Mouse (Mus musculus) cortical plate, adult 2 months (tissue): Measurements from ENCODE around the gene Orc6. TPM values are rescaled to one million over a fixed set of nuclear protein-coding genes. Genes with fewer than 3 reads are reported as not detected.

Source experiments
- H3K27ac ChIP-seq: fragments of 200-500 bp; 2 replicates; pipeline ENCODE4 v1.5.1; 2012; ENCODE audit warnings: low read length, control low read depth, inconsistent platforms; ENCODE audit not compliant: insufficient read depth
- H3K4me1 ChIP-seq: fragments of 200-500 bp; 2 replicates; pipeline ENCODE4 v1.6.1; 2011; ENCODE audit warnings: low read length; ENCODE audit not compliant: control insufficient read depth, insufficient read depth
- H3K4me3 ChIP-seq: fragments of 200-500 bp; 2 replicates; pipeline ENCODE4 v1.5.1; 2011; ENCODE audit warnings: mild to moderate bottlenecking, low read length, control low read depth; ENCODE audit not compliant: insufficient read depth
- CTCF ChIP-seq: fragments of 200-500 bp; IDR thresholded peaks from 2 replicates; pipeline ENCODE4 v1.5.1; 2011; ENCODE audit warnings: mild to moderate bottlenecking, control low read depth, low read length; ENCODE audit not compliant: insufficient read depth; ENCODE audit errors: extremely low read depth
- POLR2A ChIP-seq: fragments of 200-500 bp; IDR thresholded peaks from 2 replicates; pipeline ENCODE4 v1.6.1; 2011; ENCODE audit warnings: mild to moderate bottlenecking, low read length, control low read depth; ENCODE audit not compliant: insufficient read depth; ENCODE audit errors: extremely low read depth
- polyA plus RNA-seq: library from polyadenylated mRNA; depleted of rRNA; stranded (reverse); fragments of >200 nt; gene quantifications from 2 replicates; pipeline ENCODE4 v1.2.3, GENCODE M21; 2012; rRNA removed

Orc6 gene
- polyA plus RNA-seq, result 39.5 and 43.4 TPM in 2 replicates

DNA sequence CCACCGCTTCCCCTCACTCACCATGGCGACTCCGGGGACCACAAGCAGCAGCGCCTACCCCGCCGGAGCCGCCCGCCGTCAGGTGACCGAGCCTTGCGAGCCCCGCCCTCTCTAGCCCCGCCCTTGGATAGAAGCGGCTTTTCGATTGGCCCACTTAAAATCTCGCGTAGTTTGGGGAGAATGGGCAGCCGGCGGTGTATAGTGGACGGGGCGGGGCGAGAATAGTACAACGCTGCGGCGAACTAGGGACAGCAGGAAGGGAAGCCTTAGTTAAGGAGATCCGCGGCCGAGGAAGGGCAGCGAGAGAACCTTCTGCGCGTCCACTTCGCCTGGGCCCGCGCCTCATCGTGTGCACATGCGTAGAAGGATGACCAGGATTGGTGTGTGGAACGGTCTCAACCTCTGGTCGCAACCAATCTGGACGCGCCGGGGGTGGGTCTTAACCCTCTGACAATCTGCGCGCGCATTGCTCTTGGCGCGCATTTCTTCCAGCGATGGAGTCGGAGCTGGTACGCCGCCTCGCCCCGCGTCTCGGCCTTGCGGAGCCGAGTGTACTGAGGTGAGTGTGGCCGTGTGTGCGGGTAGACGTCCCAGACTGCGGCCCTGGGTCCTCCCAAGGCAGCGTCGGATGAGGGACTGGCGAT, at the start of gene Orc6, which contains the start of gene Vps35:
Gene Orc6, plus strand, starts transcription at position 199 of the 644 bp plus-strand sequence.
Gene Vps35, minus strand, starts transcription at position 369 of the 644 bp plus-strand sequence.
- H3K27ac ChIP-seq, result peak within 1 kb of the TSS; percentile 98
- H3K4me3 ChIP-seq, result peak within 1 kb of the TSS; percentile 63
- peaks cover 2% of the 10 kb centered on the region; the same call in 1 of the 2 replicates for H3K4me1 ChIP-seq
- TF ChIP-seq POLR2A (peak; percentile 92), CTCF (no peak)

DNA sequence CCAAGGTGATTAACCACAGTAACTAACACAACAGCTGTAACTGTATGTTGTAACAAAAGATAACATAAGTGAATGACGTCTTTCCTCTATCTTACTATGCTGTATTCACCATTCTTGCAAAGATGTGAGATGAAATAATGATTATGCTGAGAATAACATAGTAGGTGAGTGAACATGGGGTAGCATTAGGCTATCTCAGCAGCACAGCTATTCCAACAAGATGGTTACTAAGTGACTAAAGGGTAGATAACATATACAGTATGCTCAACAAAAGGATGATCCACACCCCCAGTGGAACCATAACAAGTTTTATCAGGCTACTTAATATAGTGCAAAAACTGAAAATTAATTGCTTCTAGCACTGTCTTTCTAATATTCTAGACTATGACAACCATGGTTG, 12.6 kb upstream of the Orc6 start:
- no peaks in the 10 kb centered on the region for H3K4me1 ChIP-seq
- TF ChIP-seq CTCF, result no peak
- no peak overlapping the region for H3K4me3 ChIP-seq
- H3K27ac ChIP-seq, result no peak overlapping the region

DNA sequence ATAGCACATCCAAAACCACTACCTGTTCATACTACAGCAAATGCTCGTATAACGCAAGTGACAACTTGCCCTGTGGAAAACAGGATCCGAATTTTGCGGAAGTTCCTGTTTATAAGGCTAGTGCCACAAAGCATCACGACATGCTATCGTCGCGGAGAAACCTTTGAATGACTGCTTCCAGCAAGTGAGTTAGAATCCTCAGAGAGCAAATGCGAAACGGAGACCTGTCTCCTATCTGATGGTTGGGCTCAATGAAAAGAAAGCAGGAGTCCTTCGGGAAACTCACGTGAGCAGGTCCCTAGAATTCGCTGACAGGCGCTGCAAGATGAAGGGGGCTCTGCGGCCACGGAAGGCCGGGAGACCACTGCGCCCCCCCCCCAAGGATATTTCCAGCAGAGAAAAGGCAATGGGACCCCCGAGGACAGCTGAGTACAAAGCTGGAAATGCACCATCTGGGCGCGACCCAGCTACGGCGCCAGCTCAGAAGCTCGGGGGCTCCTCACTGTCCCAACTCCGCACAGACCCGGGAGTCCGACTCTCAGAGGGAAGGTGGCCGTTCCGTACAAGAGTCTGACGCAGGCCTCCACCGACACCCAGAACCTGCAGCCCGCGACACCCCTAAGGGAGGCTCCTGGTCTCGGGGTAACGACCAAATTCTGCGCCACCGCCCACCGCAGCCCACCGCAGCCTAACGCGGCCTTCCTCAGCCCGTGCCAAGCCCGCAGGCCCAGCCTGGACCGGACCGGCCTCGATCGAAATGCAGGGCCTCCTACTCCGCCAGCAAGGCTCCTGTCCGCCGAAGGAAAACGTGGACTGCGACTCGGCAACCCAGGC, 615 bp upstream of the Orc6 start:
- Histone ChIP-seq H3K4me1 (peaks cover 2% of the 10 kb centered on the region; the same call in 1 of the 2 replicates), H3K27ac (peak overlapping the region; percentile 25; the same call in 1 of the 2 replicates), H3K4me3 (peak overlapping the region; percentile 63)
- TF ChIP-seq CTCF, result no peak
- no peak for TF ChIP-seq POLR2A

DNA sequence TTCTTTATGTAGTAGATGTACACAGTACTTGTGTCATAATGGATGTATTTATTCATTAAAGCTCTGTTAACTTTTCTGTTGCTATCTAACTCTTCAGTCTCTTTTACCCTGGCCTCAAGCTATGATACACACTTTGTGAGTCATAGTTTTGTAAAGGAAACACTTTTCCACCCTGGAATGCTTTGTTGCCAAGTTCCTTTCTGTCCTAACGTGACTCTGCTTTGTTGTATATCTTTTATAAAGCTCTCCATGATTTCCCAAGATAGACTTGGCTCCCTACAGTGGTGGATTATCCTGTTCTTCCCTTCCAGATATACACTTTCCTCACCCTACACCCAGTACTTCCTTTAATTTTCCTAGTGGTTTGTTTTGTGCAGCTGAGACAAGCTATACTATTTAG, 2.5 kb downstream of the Orc6 start:
- Histone ChIP-seq H3K4me1 (peaks cover 2% of the 10 kb centered on the region; the same call in 1 of the 2 replicates), H3K27ac (no peak overlapping the region), H3K4me3 (no peak overlapping the region)
- no peak for TF ChIP-seq POLR2A
- no peak for TF ChIP-seq CTCF

DNA sequence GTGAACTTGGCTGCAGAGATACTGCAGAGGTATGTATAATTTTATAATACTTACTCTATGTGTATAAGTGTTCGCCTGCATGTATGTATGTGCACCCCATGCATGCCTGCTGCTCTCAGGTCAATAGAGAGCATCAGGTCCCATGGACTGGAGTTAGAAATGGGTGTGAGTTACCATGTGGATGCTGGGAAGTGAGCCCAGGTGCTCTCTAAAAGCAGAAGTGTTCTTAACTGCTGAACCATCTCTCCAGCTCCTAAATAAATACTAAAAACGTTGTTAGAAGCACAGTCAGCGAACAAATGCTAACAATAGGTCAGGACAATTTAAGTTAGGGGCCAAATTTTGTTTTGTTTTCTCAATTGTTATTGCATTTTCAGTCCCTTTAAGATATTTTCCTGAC, 3.5 kb downstream of the Orc6 start:
- TF ChIP-seq CTCF, result no peak
- no peak for TF ChIP-seq POLR2A
- peaks cover 2% of the 10 kb centered on the region; the same call in 1 of the 2 replicates for H3K4me1 ChIP-seq
- H3K4me3 ChIP-seq, result no peak overlapping the region
- H3K27ac ChIP-seq, result no peak overlapping the region

DNA sequence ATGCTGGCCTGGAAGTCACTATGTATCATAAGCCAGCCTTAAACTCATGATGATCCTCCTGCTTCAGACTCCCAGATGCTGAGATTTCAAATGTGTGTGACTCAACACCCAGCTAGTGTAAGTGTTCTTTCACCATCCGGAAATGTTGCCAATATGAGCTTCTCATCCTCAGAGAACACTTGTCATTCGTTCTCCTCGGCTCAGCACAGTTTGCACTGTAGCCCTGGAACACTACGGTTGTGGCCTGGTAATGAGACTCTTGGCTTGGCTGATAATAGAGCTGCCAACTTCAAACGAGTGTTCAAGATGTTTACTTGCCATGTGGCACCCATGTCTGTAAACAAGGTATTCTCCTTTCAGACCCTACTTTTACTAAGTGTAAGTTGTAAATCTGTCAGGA, 4.1 kb downstream of the Orc6 start:
- H3K27ac ChIP-seq, result no peak overlapping the region
- TF ChIP-seq CTCF (no peak), POLR2A (no peak)
- peaks cover under 1% of the 10 kb centered on the region; the same call in 1 of the 2 replicates for H3K4me1 ChIP-seq
- H3K4me3 ChIP-seq, result no peak overlapping the region

DNA sequence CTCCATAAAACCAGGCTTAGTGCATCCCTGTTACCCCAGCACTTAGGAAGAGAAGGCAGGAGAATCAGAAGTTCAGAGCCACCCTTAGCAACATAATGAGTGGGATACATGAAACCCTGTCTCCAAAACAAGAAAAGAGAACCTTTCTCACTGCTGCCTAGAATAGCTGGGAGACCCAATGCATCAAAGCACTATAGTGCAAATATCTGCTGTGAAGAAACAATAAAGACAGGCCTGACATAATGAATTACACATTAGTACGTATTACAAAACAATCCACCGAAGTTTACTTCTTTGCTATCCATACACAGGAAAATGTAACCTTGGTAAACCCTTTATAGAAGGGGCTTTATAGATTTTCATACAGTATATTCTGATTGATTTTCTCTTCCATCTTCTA, 9.1 kb downstream of the Orc6 start:
- Histone ChIP-seq H3K4me1 (no peaks in the 10 kb centered on the region), H3K4me3 (no peak overlapping the region), H3K27ac (no peak overlapping the region)
- TF ChIP-seq POLR2A, result no peak
- TF ChIP-seq CTCF, result no peak

DNA sequence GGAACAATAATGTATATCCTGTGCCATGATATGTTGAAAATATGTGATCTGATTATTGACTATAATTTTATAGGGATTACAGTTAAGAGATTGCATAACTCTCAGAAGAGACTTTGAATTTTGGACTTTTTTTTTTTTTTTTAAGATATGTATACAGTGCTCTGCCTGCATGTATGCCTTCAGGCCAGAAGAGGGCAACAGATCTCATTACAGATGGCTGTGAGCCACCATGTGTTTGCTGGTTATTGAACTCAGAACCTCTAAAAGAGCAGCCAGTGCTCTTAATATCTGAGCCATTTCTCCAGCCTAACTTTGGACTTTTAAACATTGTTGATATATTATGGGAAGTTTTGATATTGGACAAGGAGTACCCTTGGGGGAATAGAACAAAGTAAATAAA, 12.3 kb downstream of the Orc6 start:
- Histone ChIP-seq H3K4me3 (no peak overlapping the region), H3K4me1 (no peaks in the 10 kb centered on the region), H3K27ac (no peak overlapping the region)
- TF ChIP-seq POLR2A (no peak), CTCF (peak; percentile 51)

DNA sequence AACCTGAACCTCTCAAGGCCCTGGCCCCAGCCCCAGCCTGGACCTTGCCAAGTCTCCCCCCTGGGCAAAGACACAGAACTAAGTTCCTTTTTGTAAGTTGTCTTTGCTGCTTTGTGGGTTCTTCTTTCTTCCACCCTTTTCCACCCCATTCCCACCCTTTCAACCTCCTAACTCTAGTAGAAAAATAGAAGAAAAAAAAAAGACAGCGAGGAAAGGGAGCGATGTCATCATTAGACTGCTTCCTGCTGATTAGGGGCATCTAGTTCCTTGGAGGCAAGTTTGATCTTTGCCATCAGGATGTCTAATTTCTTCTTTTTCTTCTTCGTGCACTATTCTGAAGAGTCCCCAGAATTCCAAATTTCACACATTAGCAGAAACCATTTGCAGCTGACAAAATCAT, 13.6 kb downstream of the Orc6 start:
- TF ChIP-seq CTCF, result no peak
- TF ChIP-seq POLR2A, result no peak
- no peak overlapping the region for H3K4me3 ChIP-seq
- H3K27ac ChIP-seq, result no peak overlapping the region
- H3K4me1 ChIP-seq, result no peaks in the 10 kb centered on the region
